In the genomic region with DNA sequence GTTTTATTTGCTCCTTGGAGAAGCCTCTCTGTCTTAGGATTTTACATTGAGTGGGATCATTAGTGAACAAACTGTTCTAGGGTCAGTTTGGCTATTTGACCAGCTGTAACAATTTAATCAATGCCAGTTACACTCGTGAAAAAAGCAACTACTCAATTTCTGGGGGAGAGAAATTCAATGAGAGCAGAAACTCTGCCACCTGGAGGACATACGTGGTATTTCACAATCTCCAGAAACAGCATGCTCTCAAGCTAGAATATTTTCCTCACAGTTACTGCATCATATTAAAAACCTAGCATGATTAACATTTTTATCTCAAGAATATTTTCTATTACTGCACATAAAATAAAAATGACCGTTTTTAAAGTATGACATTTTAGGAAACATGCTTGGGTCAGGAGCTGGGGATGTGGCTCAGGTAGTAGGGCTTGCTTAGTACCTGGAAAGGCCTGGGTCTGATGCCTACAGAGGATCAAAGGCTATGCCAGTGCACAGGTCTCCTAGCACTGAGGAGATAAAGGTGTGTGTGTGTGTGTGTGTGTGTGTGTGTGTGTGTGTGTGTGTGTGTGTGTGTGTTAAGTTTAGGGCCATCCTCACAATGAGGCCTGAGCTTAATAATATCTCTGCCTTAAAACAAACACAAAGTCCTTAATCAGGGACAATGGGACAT, we compare ENCODE assay signal across 9 mouse cellular contexts. TPM values are rescaled to one million over a fixed set of nuclear protein-coding genes. Genes with fewer than 3 reads are reported as not detected.
DNase-seq lines count a peak whose midpoint lies in the region; ATAC-seq and TF ChIP-seq lines count a peak whose summit lies in the region.
"Had no signal": no experiment of that assay in that cellular context is flagged by ENCODE, and none has a peak within 500 bp of the region (broad histone marks: within the 10 kb centered on the region; RNA-seq: fewer than 3 reads in every experiment).

No protein-coding gene starts in this region.

- H3K4me1 ChIP-seq in midbrain, embryonic 10.5 days = no peaks in the 10 kb centered on the region
- H3K4me1 ChIP-seq in midbrain, embryonic 15.5 days = no peaks in the 10 kb centered on the region
- H3K4me1 ChIP-seq in hindbrain, postnatal 0 days (ENCODE audit: insufficient read depth, low read length) = no peaks in the 10 kb centered on the region
- H3K4me1 ChIP-seq: megakaryocyte, embryonic 14.5 days had no signal

- H3K27ac ChIP-seq in gastrocnemius, adult 2 months = no peak overlapping the region
- no peak overlapping the region for H3K27ac ChIP-seq in midbrain, embryonic 10.5 days (replicated peaks)
- H3K27ac ChIP-seq in midbrain, embryonic 15.5 days = no peak overlapping the region
- H3K27ac ChIP-seq in hindbrain, postnatal 0 days = no peak overlapping the region

- no peak overlapping the region for H3K9ac ChIP-seq in midbrain, embryonic 15.5 days
- H3K9ac ChIP-seq in hindbrain, postnatal 0 days (replicated peaks; ENCODE audit: low read length) = no peak overlapping the region

- peaks cover 24% of the 10 kb centered on the region for H3K36me3 ChIP-seq in midbrain, embryonic 10.5 days
- H3K36me3 ChIP-seq in midbrain, embryonic 15.5 days (replicated peaks) = no peaks in the 10 kb centered on the region
- H3K36me3 ChIP-seq in hindbrain, postnatal 0 days (ENCODE audit: insufficient read depth, low read length) = 0 out of 2 replicates have a peak, but pooled peaks cover 4% of the 10 kb centered on the region

- DNase-seq in gastrocnemius, adult 2 months = no peak
- DNase-seq in gastrocnemius, postnatal 14 days = no peak
- peak; percentile 31 for DNase-seq in midbrain, embryonic 10.5 days (ENCODE audit: low spot score)
- DNase-seq in brain, adult 2 months (ENCODE audit: low read depth, low spot score) = peak; percentile 72
- DNase-seq in hindbrain, postnatal 0 days (ENCODE audit: low spot score) = peak; percentile 83
- peak; percentile 86 for DNase-seq in retina, embryonic 14.5 days (ENCODE audit: low spot score)

- intact Hi-C loops in gastrocnemius, adult 2 months (cut with DNase I) = loop anchor here (5.0 kb wide), 4 partner anchors 256 to 531 kb away; no protein-coding TSS in a partner anchor
- intact Hi-C loops in gastrocnemius, postnatal 14 days (cut with DNase I; ENCODE audit: low total_unique reads) = loop anchor here (5.0 kb wide), 1 partner anchor 476 kb away; no protein-coding TSS in a partner anchor

- peak; percentile 85 for TF ChIP-seq CTCF in gastrocnemius, adult 2 months (IDR thresholded peaks at IDR 0.05)
- peak; percentile 83 for TF ChIP-seq CTCF in hindbrain, postnatal 0 days (IDR thresholded peaks at IDR 0.05; ENCODE audit: low read depth)

- no peaks in the 10 kb centered on the region for H3K27me3 ChIP-seq in midbrain, embryonic 10.5 days (ENCODE audit: low read depth, poor library complexity, severe bottlenecking)
- no peaks in the 10 kb centered on the region for H3K27me3 ChIP-seq in midbrain, embryonic 15.5 days (replicated peaks)
- H3K27me3 ChIP-seq in hindbrain, postnatal 0 days (ENCODE audit: insufficient read depth, low read length) = no peaks in the 10 kb centered on the region

- no peaks in the 10 kb centered on the region for H3K9me3 ChIP-seq in midbrain, embryonic 10.5 days (replicated peaks)
- no peaks in the 10 kb centered on the region for H3K9me3 ChIP-seq in midbrain, embryonic 15.5 days
- H3K9me3 ChIP-seq in hindbrain, postnatal 0 days (ENCODE audit: low read length) = no peaks in the 10 kb centered on the region
- H3K9me3 ChIP-seq: megakaryocyte, embryonic 14.5 days had no signal

- H3K4me2 ChIP-seq in midbrain, embryonic 15.5 days = no peak overlapping the region
- H3K4me2 ChIP-seq in hindbrain, postnatal 0 days (ENCODE audit: low read depth, low read length) = no peak overlapping the region

- WGBS in midbrain, embryonic 10.5 days = 10% methylated on average over 3 of the region's 3 CpGs
- WGBS in midbrain, embryonic 15.5 days = 4% methylated on average over 3 of the region's 3 CpGs
- 0% methylated on average over 3 of the region's 3 CpGs for WGBS in hindbrain, postnatal 0 days

- ATAC-seq in midbrain, embryonic 15.5 days (replicated peaks) = no peak
- ATAC-seq in hindbrain, postnatal 0 days = no peak
- no peak for ATAC-seq in erythroblast, adult 5-6 weeks (replicated peaks; ENCODE audit: low FRiP score, poor library complexity, severe bottlenecking)

- H3K4me3 ChIP-seq in gastrocnemius, adult 2 months = no peak overlapping the region
- no peak overlapping the region for H3K4me3 ChIP-seq in midbrain, embryonic 10.5 days
- H3K4me3 ChIP-seq in midbrain, embryonic 15.5 days = no peak overlapping the region
- H3K4me3 ChIP-seq in hindbrain, postnatal 0 days (ENCODE audit: low read length) = no peak overlapping the region
- H3K4me3 ChIP-seq: megakaryocyte, embryonic 14.5 days had no signal

RNA-seq across cellular contexts. Expression of a gene that starts 7.1 kb away (rescaled TPM):
- total RNA-seq in gastrocnemius, adult 2 months (2021) = 10 to 100 TPM in 1 of 2 experiments, 1 to 10 TPM in 1; 6.5 to 14.1 TPM
- total RNA-seq in gastrocnemius, postnatal 14 days (2021) = 10 to 100 TPM; 15.7 to 23.8 TPM
- 11.1 and 13.9 TPM in 2 replicates for polyA plus RNA-seq in midbrain, embryonic 10.5 days (2016; fragmentation: Nextera tagmentation; extraction: Ambion mirVana)
- polyA plus RNA-seq in midbrain, embryonic 15.5 days (2015; fragmentation: Nextera tagmentation; extraction: Ambion mirVana) = 14.5 and 15.6 TPM in 2 replicates
- total RNA-seq in hindbrain, postnatal 0 days (2014; rRNA removed) = 12.2 and 13.1 TPM in 2 replicates
- polyA plus RNA-seq in hindbrain, postnatal 0 days (2015; fragmentation: Nextera tagmentation; extraction: Ambion mirVana) = 30.6 TPM in 2 replicates
- total RNA-seq in erythroblast, adult 5-6 weeks (2015; ENCODE audit: low replicate concordance) = not detected in 2 replicates
- total RNA-seq in erythroblast, adult 5-6 weeks (2017; ENCODE audit: low replicate concordance) = not detected in 2 replicates

RNA-seq across cellular contexts. Expression of a gene that starts 36.2 kb away (rescaled TPM):
- 10 to 100 TPM; 12.1 to 13.7 TPM for total RNA-seq in gastrocnemius, adult 2 months (2021)
- 10 to 100 TPM; 10.9 to 14.4 TPM for total RNA-seq in gastrocnemius, postnatal 14 days (2021)
- 70.6 and 86.0 TPM in 2 replicates for polyA plus RNA-seq in midbrain, embryonic 10.5 days (2016; fragmentation: Nextera tagmentation; extraction: Ambion mirVana)
- polyA plus RNA-seq in midbrain, embryonic 15.5 days (2015; fragmentation: Nextera tagmentation; extraction: Ambion mirVana) = 28.8 and 29.2 TPM in 2 replicates
- total RNA-seq in hindbrain, postnatal 0 days (2014; rRNA removed) = 5.4 and 10.4 TPM in 2 replicates
- 22.8 and 27.4 TPM in 2 replicates for polyA plus RNA-seq in hindbrain, postnatal 0 days (2015; fragmentation: Nextera tagmentation; extraction: Ambion mirVana)
- 11.9 and 12.1 TPM in 2 replicates for total RNA-seq in erythroblast, adult 5-6 weeks (2015; ENCODE audit: low replicate concordance)
- total RNA-seq in erythroblast, adult 5-6 weeks (2017; ENCODE audit: low replicate concordance) = 11.7 and 15.1 TPM in 2 replicates

Comparison
In these comparisons a context has a peak if more than half of its experiments do, and no peak if none do; other contexts are left out.
1. DNase-seq: peak in midbrain, embryonic 10.5 days (single experiment), brain, adult 2 months (single experiment), hindbrain, postnatal 0 days (single experiment) and retina, embryonic 14.5 days (single experiment); none in gastrocnemius, adult 2 months (single experiment) and gastrocnemius, postnatal 14 days (single experiment).
2. RNA of a gene that starts 7.1 kb away (total RNA-seq): 15.7 to 23.8 TPM in gastrocnemius, postnatal 14 days, 6.5 to 14.1 TPM in gastrocnemius, adult 2 months and 12.2 to 13.1 TPM in hindbrain, postnatal 0 days; not detected in erythroblast, adult 5-6 weeks; every median in the first group is over 4 times any median in the second.